Mouse (Mus musculus): Measurements from ENCODE around the gene Nsmf. TPM values are rescaled to one million over a fixed set of nuclear protein-coding genes. Genes with fewer than 3 reads are reported as not detected.

Gene Nsmf
- total and polyA plus RNA-seq, 2 experiments from 2014 or later = 258 to 285 TPM

- H3K4me1 ChIP-seq (ENCODE audit: insufficient read depth) = no peaks in the 10 kb centered on the region
- no peaks in the 10 kb centered on the region for H3K27me3 ChIP-seq (ENCODE audit: insufficient read depth, low read length)
- no peaks in the 10 kb centered on the region for H3K36me3 ChIP-seq (ENCODE audit: insufficient read depth)
- no peak overlapping the region for H3K9ac ChIP-seq
- H3K4me2 ChIP-seq (ENCODE audit: low read depth) = no peak overlapping the region
- no peak overlapping the region for H3K27ac ChIP-seq (ENCODE audit: low read depth, low read length)
- no peak for TF ChIP-seq CTCF (IDR thresholded peaks at IDR 0.05; ENCODE audit: low read depth)
- ATAC-seq (no peak), DNase-seq (no peak)
- no peak overlapping the region for H3K4me3 ChIP-seq (ENCODE audit: low read depth, low read length)
- WGBS = 81% methylated on average over 4 of the region's 4 CpGs
- H3K9me3 ChIP-seq (ENCODE audit: low read length) = no peaks in the 10 kb centered on the region
Measured at GRCm38 (mm10) chr2:25083697-25084096, 29.5 kb downstream of the Nsmf start.

GRCm38 (mm10) chr2:25085571-25085970, 31.4 kb downstream of the Nsmf start:
- no peak overlapping the region for H3K9ac ChIP-seq
- H3K27me3 ChIP-seq (ENCODE audit: insufficient read depth, low read length) = no peaks in the 10 kb centered on the region
- H3K27ac ChIP-seq (ENCODE audit: low read depth, low read length) = no peak overlapping the region
- H3K9me3 ChIP-seq (ENCODE audit: low read length) = no peaks in the 10 kb centered on the region
- TF ChIP-seq CTCF (IDR thresholded peaks at IDR 0.05; ENCODE audit: low read depth) = no peak
- no peak overlapping the region for H3K4me3 ChIP-seq (ENCODE audit: low read depth, low read length)
- DNase-seq (peak; percentile 26), ATAC-seq (no peak)
- H3K4me2 ChIP-seq (ENCODE audit: low read depth) = no peak overlapping the region
- no peaks in the 10 kb centered on the region for H3K4me1 ChIP-seq (ENCODE audit: insufficient read depth)
- H3K36me3 ChIP-seq (ENCODE audit: insufficient read depth) = no peaks in the 10 kb centered on the region
- WGBS = 69% methylated on average over 5 of the region's 5 CpGs

GRCm38 (mm10) chr2:25087842-25088241, 33.7 kb downstream of the Nsmf start:
- WGBS = 91% methylated on average over 2 of the region's 2 CpGs
- Histone ChIP-seq H3K27ac (ENCODE audit: low read depth, low read length) (no peak overlapping the region), H3K36me3 (ENCODE audit: insufficient read depth) (no peaks in the 10 kb centered on the region), H3K4me1 (ENCODE audit: insufficient read depth) (no peaks in the 10 kb centered on the region), H3K9ac (no peak overlapping the region), H3K9me3 (ENCODE audit: low read length) (no peaks in the 10 kb centered on the region), H3K4me3 (ENCODE audit: low read depth, low read length) (no peak overlapping the region), H3K27me3 (ENCODE audit: insufficient read depth, low read length) (no peaks in the 10 kb centered on the region), H3K4me2 (ENCODE audit: low read depth) (no peak overlapping the region)
- ATAC-seq (no peak), DNase-seq (no peak)
- TF ChIP-seq CTCF (IDR thresholded peaks at IDR 0.05; ENCODE audit: low read depth) = no peak

GRCm38 (mm10) chr2:25088636-25089035, 34.5 kb downstream of the Nsmf start:
- no peaks in the 10 kb centered on the region for H3K27me3 ChIP-seq (ENCODE audit: insufficient read depth, low read length)
- no peak overlapping the region for H3K27ac ChIP-seq (ENCODE audit: low read depth, low read length)
- ATAC-seq (no peak), DNase-seq (no peak)
- H3K36me3 ChIP-seq (ENCODE audit: insufficient read depth) = no peaks in the 10 kb centered on the region
- no peak overlapping the region for H3K9ac ChIP-seq
- no peaks in the 10 kb centered on the region for H3K9me3 ChIP-seq (ENCODE audit: low read length)
- H3K4me1 ChIP-seq (ENCODE audit: insufficient read depth) = no peaks in the 10 kb centered on the region
- H3K4me2 ChIP-seq (ENCODE audit: low read depth) = no peak overlapping the region
- no peak overlapping the region for H3K4me3 ChIP-seq (ENCODE audit: low read depth, low read length)
- no peak for TF ChIP-seq CTCF (IDR thresholded peaks at IDR 0.05; ENCODE audit: low read depth)
- WGBS = 89% methylated on average over 3 of the region's 3 CpGs

GRCm38 (mm10) chr2:25094785-25095108, 40.6 kb downstream of the Nsmf start:
- H3K9me3 ChIP-seq (ENCODE audit: low read length) = no peaks in the 10 kb centered on the region
- no peak overlapping the region for H3K4me3 ChIP-seq (ENCODE audit: low read depth, low read length)
- TF ChIP-seq CTCF (IDR thresholded peaks at IDR 0.05; ENCODE audit: low read depth) = no peak
- H3K4me1 ChIP-seq (ENCODE audit: insufficient read depth) = no peaks in the 10 kb centered on the region
- 59% methylated on average over 17 of the region's 17 CpGs for WGBS
- H3K27ac ChIP-seq (ENCODE audit: low read depth, low read length) = no peak overlapping the region
- no peaks in the 10 kb centered on the region for H3K36me3 ChIP-seq (ENCODE audit: insufficient read depth)
- DNase-seq (no peak), ATAC-seq (no peak)
- H3K4me2 ChIP-seq (ENCODE audit: low read depth) = no peak overlapping the region
- H3K9ac ChIP-seq = no peak overlapping the region
- H3K27me3 ChIP-seq (ENCODE audit: insufficient read depth, low read length) = 0 out of 2 replicates have a peak, but pooled peaks cover 4% of the 10 kb centered on the region

GRCm38 (mm10) chr2:25095109-25095850, 41.1 kb downstream of the Nsmf start, which contains the start of gene Noxa1:
Noxa1 (minus strand) TSS chr2:25095149.
- Histone ChIP-seq H3K27me3 (ENCODE audit: insufficient read depth, low read length) (0 out of 2 replicates have a peak, but pooled peaks cover 4% of the 10 kb centered on the region), H3K4me2 (ENCODE audit: low read depth) (no peak within 1 kb of the TSS), H3K9ac (no peak within 1 kb of the TSS), H3K4me1 (ENCODE audit: insufficient read depth) (no peaks in the 10 kb centered on the region), H3K4me3 (ENCODE audit: low read depth, low read length) (no peak within 1 kb of the TSS), H3K9me3 (ENCODE audit: low read length) (no peaks in the 10 kb centered on the region), H3K36me3 (ENCODE audit: insufficient read depth) (no peaks in the 10 kb centered on the region), H3K27ac (ENCODE audit: low read depth, low read length) (no peak within 1 kb of the TSS)
- DNase-seq (no peak), ATAC-seq (no peak)
- 0 out of 2 replicates have a peak, but pooled peaks have one; percentile 4 for TF ChIP-seq CTCF (IDR thresholded peaks at IDR 0.05; ENCODE audit: low read depth)
- 60% methylated on average over 28 of the region's 28 CpGs for WGBS

- no peak for TF ChIP-seq CTCF (IDR thresholded peaks at IDR 0.05; ENCODE audit: low read depth)
- ATAC-seq (no peak), DNase-seq (no peak)
- no peak overlapping the region for H3K4me3 ChIP-seq (ENCODE audit: low read depth, low read length)
- H3K4me2 ChIP-seq (ENCODE audit: low read depth) = no peak overlapping the region
- WGBS = 76% methylated on average over 3 of the region's 3 CpGs
- H3K36me3 ChIP-seq (ENCODE audit: insufficient read depth) = no peaks in the 10 kb centered on the region
- no peaks in the 10 kb centered on the region for H3K4me1 ChIP-seq (ENCODE audit: insufficient read depth)
- H3K9ac ChIP-seq = no peak overlapping the region
- 0 out of 2 replicates have a peak, but pooled peaks cover 4% of the 10 kb centered on the region for H3K27me3 ChIP-seq (ENCODE audit: insufficient read depth, low read length)
- no peak overlapping the region for H3K27ac ChIP-seq (ENCODE audit: low read depth, low read length)
- no peaks in the 10 kb centered on the region for H3K9me3 ChIP-seq (ENCODE audit: low read length)
Measured at GRCm38 (mm10) chr2:25098005-25098615, 44.0 kb downstream of the Nsmf start.
